Mouse (Mus musculus) C3H10T1/2 (cell line): ENCODE measurements around the gene Gtf3c2. TPM values are rescaled to one million over a fixed set of nuclear protein-coding genes. Genes with fewer than 3 reads are reported as not detected.

Source experiments
- polyA plus RNA-seq, 2 experiments: library from polyadenylated mRNA; unstranded; fragments of >200 nt; fragmentation: generic; extraction: Trizol; gene quantifications; one replicate each; pipeline ENCODE4 v1.2.1; 2012; ENCODE audit warnings: missing spikeins in 2 of 2

Gene Gtf3c2
- polyA plus RNA-seq = 10 to 100 TPM; 17.7 to 36.2 TPM

DNA sequence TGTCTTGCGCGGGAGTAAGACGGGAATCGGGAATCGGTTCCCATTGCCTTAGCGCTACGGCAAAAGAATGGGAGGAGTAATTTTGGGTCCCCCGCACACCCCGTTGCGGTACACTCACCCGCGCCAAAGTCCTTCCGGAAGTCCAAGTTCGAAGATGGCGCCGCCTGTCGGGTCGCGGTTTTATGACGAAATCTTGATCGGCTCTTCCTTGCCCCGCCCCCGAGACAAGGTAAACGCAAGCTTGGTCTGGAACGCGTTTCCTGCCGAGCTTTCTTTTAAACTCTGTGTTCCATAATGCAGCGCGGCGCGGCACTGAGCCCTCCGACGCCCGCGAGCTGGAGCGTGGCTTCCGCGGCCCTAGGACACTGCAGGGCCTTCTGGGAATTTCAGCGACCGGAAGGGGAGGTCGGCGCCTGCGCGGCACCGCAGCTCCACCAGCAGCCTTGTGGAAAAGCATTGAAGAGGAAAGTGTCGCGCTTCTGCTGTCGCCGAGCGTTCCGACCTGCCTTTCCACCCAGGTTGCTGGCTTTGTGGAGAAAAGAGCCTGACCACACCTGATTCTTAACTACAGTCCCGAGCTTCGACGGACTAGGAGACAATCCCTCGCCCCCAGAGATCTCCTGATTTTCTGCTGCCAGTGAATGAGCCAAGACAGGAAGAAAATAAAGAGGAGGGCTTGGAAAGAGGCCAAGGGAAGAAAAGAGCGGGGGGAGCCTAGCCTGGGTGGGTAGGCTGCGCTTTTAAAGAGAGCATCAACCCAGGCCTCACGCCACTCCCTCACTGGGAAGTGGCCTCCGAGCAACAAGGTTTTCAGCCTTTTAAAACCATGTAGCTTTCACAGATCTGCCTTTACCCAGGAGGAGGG, at the start of gene Gtf3c2, which contains the start of gene Gm29609:
Gene Gtf3c2, minus strand, starts transcription at position 379 of the 865 bp plus-strand sequence.
Gene Gm29609, minus strand, starts transcription at position 146 of the 865 bp plus-strand sequence.

DNA sequence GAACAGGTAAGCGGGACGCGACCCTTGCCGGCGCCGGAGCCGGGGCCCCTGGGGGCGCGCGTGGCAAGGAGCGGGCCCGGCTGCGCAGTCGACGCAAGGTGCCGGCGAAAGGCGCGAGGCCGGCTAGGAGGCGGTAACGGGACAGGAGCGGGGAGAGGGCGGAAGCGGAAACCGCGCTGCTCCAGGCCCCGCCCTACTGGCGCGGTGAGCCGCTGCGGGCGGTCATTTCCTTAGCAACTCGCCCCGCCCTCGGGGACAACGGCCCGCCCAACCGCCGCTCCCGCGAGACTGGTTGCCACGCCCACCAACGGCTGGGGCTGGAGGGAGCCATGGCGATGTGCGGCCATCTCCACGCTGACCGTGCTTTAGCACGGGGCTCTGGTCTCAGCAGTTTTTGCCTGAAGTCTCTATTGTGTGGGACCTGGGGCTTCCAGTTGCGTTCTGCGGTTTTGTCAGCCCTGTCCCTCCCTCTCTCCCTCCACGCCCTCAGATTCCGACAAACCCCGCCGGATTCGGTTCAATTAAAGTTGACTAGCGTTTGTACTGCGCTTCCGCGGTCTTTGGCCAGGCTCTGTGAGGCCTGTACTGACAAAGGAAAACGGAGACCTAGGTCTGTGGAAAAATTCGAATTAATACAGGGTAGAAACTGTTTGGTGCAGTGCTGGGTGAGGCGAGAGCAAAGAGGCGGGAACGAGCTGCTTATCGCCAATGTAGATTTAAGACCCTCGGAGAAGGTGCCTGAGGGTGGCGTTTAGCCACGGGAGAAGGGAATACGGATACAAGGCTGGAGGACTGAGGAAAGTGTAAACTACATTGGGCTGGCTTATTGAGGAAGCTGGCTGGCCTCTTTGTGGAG, 40.7 kb upstream of the Gtf3c2 start, which contains the start of gene Ppm1g:
Gene Ppm1g, minus strand, starts transcription at position 240 of the 856 bp plus-strand sequence.

DNA sequence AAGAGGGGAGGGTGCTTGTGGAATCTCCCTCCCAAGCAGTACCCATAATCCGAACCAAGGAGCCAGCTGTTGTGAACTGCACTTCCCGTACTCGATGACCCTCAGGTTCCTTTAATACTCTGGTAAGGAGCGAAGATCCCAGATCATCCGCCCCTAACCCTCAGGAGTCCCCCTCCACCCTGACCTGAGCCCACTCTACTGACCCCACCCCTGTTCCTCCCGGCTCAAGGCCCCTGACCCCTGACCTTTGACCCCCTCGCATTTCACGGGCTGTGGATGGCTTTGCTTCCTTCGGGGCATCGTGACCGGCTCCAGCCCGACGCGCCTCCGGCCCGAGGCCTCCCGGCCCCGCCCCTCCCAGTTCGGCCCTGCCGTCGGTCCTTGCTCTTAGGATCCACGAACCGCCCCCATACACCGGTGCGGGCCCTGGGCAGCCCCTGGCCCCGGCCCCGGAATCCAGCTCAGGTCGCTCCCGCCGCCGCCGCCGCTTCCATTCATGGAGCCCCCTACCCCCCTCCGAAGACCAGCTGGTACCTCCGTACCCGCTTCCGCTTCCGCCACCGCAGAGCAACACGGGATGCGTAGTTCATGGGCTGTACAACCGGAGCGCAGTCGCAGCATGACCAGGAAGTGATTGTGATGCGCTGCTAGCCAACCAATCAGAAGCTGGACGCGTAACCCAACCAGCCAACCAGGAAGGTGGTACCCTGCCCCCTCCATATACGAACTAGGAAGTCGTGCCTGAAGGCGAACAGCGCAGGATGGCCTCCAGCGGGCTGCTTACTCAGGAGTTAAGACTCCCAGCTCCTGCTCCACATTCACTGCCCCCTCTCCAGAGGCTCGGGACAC, 22.0 kb upstream of the Gtf3c2 start, which contains the start of gene Zfp513:
Gene Zfp513, minus strand, starts transcription at position 562 of the 849 bp plus-strand sequence.

DNA sequence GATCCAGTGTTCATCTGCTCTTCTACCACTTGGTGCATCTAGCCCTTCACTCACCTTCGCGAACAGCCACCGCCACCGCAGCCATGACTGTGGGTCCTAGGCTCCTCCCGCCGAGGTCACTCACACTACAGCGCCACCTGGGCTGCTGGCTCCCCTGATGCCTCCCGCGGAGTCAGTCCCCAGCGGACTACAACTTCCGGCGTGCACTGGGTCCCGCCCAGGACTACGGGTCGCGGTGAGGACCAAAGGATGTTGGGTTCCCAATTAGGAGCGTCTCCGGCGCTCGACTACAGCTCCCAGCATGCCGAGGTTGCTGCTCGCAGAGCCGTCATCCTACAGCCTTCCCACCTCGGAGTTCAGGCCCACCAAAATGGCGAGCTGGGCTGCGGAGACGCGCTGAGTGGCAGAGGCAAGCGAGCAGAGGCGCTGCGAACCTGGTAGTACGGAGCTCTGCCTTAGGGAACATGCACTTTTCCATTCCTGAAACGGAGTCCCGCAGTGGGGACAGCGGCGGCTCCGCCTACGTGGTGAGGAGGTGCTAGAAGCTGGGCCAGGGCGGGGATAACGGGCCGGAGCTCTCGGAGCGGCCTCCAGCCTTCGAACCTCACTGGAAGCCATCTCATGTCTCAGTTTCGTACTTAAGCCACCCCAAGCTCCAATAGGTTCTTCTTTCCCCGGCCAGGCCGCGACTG, 13.1 kb upstream of the Gtf3c2 start, which contains the start of the genes Snx17 and Eif2b4:
Gene Snx17, plus strand, starts transcription at position 289 of the 692 bp plus-strand sequence.
Gene Eif2b4, minus strand, starts transcription at position 492 of the 692 bp plus-strand sequence.

DNA sequence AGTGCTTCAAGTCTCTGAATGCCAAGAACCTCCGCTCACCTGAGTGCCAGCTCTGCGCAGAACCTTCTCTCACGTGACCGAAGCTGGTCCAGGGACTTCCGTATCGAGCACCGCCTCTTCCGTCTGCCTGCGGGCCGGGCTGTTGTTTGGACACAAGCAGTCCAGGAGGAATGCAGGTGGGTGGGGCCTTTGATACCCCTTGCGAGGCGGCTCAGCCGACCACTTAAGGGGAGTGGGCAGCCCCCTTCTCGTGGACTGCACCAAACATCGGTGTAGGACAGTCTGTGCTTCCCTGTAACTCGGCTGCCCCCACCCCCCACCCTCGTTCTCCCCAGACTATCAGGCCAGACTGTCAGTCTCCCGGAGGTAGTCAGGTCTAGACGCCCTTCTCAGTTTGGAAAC, 25.8 kb downstream of the Gtf3c2 start, which contains the start of gene Mpv17:
Gene Mpv17, minus strand, starts transcription at position 100 of the 402 bp plus-strand sequence.

DNA sequence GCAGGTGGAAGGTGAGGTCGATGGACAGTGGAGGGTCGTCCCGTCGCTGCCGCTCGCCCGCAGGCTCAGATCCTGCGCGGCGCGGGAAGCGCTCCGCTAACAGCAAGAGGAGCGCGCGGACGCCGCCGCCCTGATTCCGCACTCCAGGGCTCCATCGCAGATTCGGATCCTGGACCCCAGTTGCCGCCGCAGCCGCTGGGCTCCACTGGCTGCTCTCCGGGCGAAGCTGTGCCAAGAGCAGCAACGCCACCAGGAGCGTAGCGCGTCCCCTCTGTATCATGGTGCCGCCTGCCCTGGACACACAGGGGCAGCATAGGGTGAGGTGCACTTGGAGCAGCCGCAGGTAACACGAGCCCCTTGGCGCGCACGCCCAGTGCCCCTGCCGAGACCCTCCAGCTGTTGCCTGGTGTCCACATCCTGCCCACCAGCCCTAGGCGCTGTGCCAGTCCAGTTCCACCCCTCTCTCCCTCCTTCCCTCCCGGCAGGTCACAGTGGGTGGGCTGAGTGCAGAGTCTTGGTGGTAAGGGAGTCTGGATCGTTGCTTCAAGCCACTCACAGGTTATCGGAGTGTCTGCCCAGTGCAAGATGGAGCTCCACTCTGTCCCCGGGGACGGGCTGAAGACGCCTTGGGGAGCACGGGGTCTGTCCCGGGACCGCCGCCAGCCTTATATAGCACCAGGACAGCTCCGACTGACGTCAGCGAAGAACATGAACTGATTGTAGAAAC, 41.5 kb downstream of the Gtf3c2 start, which contains the start of gene Ucn:
Gene Ucn, minus strand, starts transcription at position 589 of the 727 bp plus-strand sequence.

DNA sequence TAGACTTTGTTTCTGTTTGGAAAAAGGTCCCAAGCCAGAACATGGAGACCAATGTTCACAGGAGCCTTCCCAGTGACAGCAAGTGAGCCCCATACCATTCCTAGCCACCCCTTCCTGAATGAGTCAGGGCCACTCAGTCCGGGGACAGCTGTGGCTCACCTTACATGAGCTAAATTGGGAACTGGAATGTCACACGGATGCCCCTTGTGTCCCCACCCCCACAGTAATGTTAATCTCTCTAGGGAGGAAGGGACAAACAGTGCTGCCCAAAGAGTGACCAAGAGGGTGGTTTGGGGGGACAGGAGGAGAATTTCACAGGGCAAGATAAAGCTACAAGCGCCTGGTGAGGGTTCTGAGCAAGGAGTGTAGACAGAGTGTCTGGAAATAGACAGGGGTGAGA, 63.6 kb downstream of the Gtf3c2 start, which contains the start of gene Trim54:
Gene Trim54, plus strand, starts transcription at position 359 of the 400 bp plus-strand sequence.

DNA sequence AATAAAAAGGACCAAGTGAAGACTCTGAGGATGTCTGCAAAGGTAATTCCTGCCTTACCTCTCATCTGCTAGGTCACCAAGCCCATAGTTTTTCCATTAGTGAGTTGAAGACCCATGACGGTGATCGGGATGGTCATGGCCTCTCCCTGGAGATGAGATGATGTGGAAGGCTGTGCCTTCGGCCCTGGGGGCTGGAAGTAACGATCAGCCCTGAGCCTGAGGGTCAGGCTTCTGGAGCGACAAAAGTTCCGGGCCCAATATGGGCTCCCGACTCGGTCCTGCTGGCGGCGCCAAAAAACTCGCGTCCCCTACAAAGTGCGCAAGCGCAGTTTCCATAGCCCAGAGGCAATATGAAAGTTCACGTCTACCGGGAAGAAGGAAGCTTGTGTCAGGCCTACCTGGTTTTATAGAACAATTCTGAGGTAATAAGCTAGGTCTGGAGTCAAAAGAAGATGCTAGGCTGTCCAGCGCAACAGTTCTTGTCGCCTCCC, 71.9 kb downstream of the Gtf3c2 start, which contains the start of gene Slc30a3:
Gene Slc30a3, minus strand, starts transcription at position 238 of the 491 bp plus-strand sequence.

Other genes starting within 250 kb of the Gtf3c2 start
- 10 to 100 TPM in 1 of 2 experiments, 1 to 10 TPM in 1; 7.5 to 26.7 TPM for gene Cgref1, start 234.6 kb downstream of the Gtf3c2 start, polyA plus RNA-seq
- gene Preb, start 219.8 kb downstream of the Gtf3c2 start, polyA plus RNA-seq = 100 to 1,000 TPM; 101 to 115 TPM
- gene Tcf23, start 211.5 kb downstream of the Gtf3c2 start, polyA plus RNA-seq = under 1 TPM; 0.01 to 0.09 TPM
- gene Atraid, start 131.8 kb downstream of the Gtf3c2 start, polyA plus RNA-seq = 100 to 1,000 TPM in 1 of 2 experiments, 10 to 100 TPM in 1; 87.3 to 332 TPM
- 1 to 10 TPM; 4.7 to 5.6 TPM for gene Slc5a6, start 131.2 kb downstream of the Gtf3c2 start, polyA plus RNA-seq
- gene Cad, start 125.4 kb downstream of the Gtf3c2 start, polyA plus RNA-seq = 10 to 100 TPM; 17.9 to 34.9 TPM
- gene Dnajc5g, start 73.9 kb downstream of the Gtf3c2 start, polyA plus RNA-seq = not detected
- 1 to 10 TPM in 1 of 2 experiments, under 1 TPM in 1; 0.47 to 3.0 TPM for gene Slc30a3, start 71.9 kb downstream of the Gtf3c2 start, polyA plus RNA-seq
- gene Trim54, start 63.4 kb downstream of the Gtf3c2 start, polyA plus RNA-seq = under 1 TPM; 0.04 to 0.61 TPM
- not detected for gene Ucn, start 41.3 kb downstream of the Gtf3c2 start, polyA plus RNA-seq
- 10 to 100 TPM; 21.8 to 85.3 TPM for gene Mpv17, start 25.9 kb downstream of the Gtf3c2 start, polyA plus RNA-seq
- 1 to 10 TPM in 1 of 2 experiments, under 1 TPM in 1; 0.32 to 2.0 TPM for gene Gm29609, start 233 bp downstream of the Gtf3c2 start, polyA plus RNA-seq
- 100 to 1,000 TPM; 166 to 169 TPM for gene Snx17, start 13.1 kb upstream of the Gtf3c2 start, polyA plus RNA-seq
- 10 to 100 TPM; 36.4 to 57.5 TPM for gene Eif2b4, start 13.3 kb upstream of the Gtf3c2 start, polyA plus RNA-seq
- 10 to 100 TPM in 1 of 2 experiments, 1 to 10 TPM in 1; 8.8 to 22.4 TPM for gene Zfp513, start 22.2 kb upstream of the Gtf3c2 start, polyA plus RNA-seq
- 100 to 1,000 TPM in 1 of 2 experiments, 10 to 100 TPM in 1; 90.1 to 144 TPM for gene Ppm1g, start 40.5 kb upstream of the Gtf3c2 start, polyA plus RNA-seq
- gene Nrbp1, start 60.7 kb upstream of the Gtf3c2 start, polyA plus RNA-seq = 100 to 1,000 TPM in 1 of 2 experiments, 10 to 100 TPM in 1; 54.1 to 114 TPM
- gene Gm9970, start 61.1 kb upstream of the Gtf3c2 start, polyA plus RNA-seq = under 1 TPM in 1 of 2 experiments, not detected in 1; 0.33 TPM
- 1 to 10 TPM in 1 of 2 experiments, under 1 TPM in 1; 0.06 to 4.5 TPM for gene Krtcap3, start 71.5 kb upstream of the Gtf3c2 start, polyA plus RNA-seq
- 10 to 100 TPM in 1 of 2 experiments, 1 to 10 TPM in 1; 6.9 to 36.9 TPM for gene Ift172, start 111.0 kb upstream of the Gtf3c2 start, polyA plus RNA-seq
- 10 to 100 TPM; 18.9 to 26.1 TPM for gene Fndc4, start 115.9 kb upstream of the Gtf3c2 start, polyA plus RNA-seq
- not detected for gene Gckr, start 117.3 kb upstream of the Gtf3c2 start, polyA plus RNA-seq